Mouse (Mus musculus) CH12.LX (cell line): ENCODE data around the gene Dab1. TPM values are rescaled to one million over a fixed set of nuclear protein-coding genes. Genes with fewer than 3 reads are reported as not detected.

Source experiments
- DNase-seq: peaks from one replicate; pipeline ENCODE4 v3.0.0-alpha.2; 2013; ENCODE audit errors: extremely low read depth
- H3K27ac ChIP-seq: 2 replicates; pipeline ENCODE4 v1.5.1; 2012; ENCODE audit warnings: low read depth, mild to moderate bottlenecking, control low read depth, moderate library complexity; ENCODE audit not compliant: insufficient read depth
- H3K27me3 ChIP-seq: replicated peaks from 2 replicates; pipeline ENCODE3; 2012; ENCODE audit warnings: inconsistent platforms
- H3K36me3 ChIP-seq, 2 experiments: replicated peaks in 1 of 2; 2 replicates each; pipeline versions ENCODE3 to v1.6.1; 2012; ENCODE audit warnings: inconsistent platforms in 1 of 2, low read length in 1 of 2, mild to moderate bottlenecking in 1 of 2, mixed read lengths in 1 of 2, moderate library complexity in 1 of 2; ENCODE audit not compliant: control insufficient read depth in 1 of 2, insufficient read depth in 1 of 2
- H3K4me1 ChIP-seq, 2 experiments: 2 replicates each; pipeline ENCODE4 v1.6.1; 2012; ENCODE audit warnings: inconsistent platforms in 1 of 2, moderate library complexity in 1 of 2; ENCODE audit not compliant: insufficient read depth in 2 of 2, control insufficient read depth in 1 of 2
- H3K4me2 ChIP-seq: 2 replicates; pipeline ENCODE4 v1.6.1; 2012; ENCODE audit warnings: low read depth, mild to moderate bottlenecking, control low read depth; ENCODE audit not compliant: poor library complexity, insufficient read depth, severe bottlenecking
- H3K4me3 ChIP-seq, 3 experiments: fragments of 150-350 bp in 1 of 3; sonication (generic) in 1 of 3; replicated peaks in 1 of 3; 2 replicates each; pipeline versions ENCODE3 to v1.5.1; 2011 to 2012; ENCODE audit warnings: low read depth in 2 of 3, low read length in 2 of 3, mild to moderate bottlenecking in 2 of 3, moderate library complexity in 2 of 3, control low read depth in 1 of 3, improper control_type of control experiment in 1 of 3, inconsistent platforms in 1 of 3, mixed read lengths in 1 of 3; ENCODE audit not compliant: poor library complexity in 1 of 3
- H3K79me2 ChIP-seq: replicated peaks from 2 replicates; pipeline ENCODE4 v1.6.1; 2012; ENCODE audit warnings: mild to moderate bottlenecking, moderate library complexity; ENCODE audit not compliant: control insufficient read depth, poor library complexity, insufficient read depth, severe bottlenecking; ENCODE audit errors: extremely low read depth
- H3K9ac ChIP-seq: 2 replicates; pipeline ENCODE4 v1.6.1; 2012; ENCODE audit warnings: low read depth, mild to moderate bottlenecking, control low read depth, moderate library complexity; ENCODE audit not compliant: insufficient read depth
- H3K9me3 ChIP-seq: replicated peaks from 2 replicates; pipeline ENCODE3; 2012; ENCODE audit warnings: low read length, inconsistent platforms, mixed read lengths
- BHLHE40 ChIP-seq: IDR thresholded peaks from 2 replicates; pipeline ENCODE4 v1.6.1; 2011; ENCODE audit warnings: mild to moderate bottlenecking, low read depth, low read length, improper control_type of control experiment
- E2F4 ChIP-seq: IDR thresholded peaks from 2 replicates; pipeline ENCODE4 v1.6.1; 2011; ENCODE audit warnings: low read depth, low read length, improper control_type of control experiment; ENCODE audit not compliant: insufficient replicate concordance
- ELF1 ChIP-seq: IDR thresholded peaks from 2 replicates; pipeline ENCODE4 v1.6.1; 2014; ENCODE audit warnings: low read depth, mild to moderate bottlenecking, inconsistent platforms, low read length, improper control_type of control experiment
- ETS1 ChIP-seq: conservative IDR thresholded peaks from 2 replicates; pipeline ENCODE4 v1.6.1; 2012; ENCODE audit warnings: low read depth, mild to moderate bottlenecking, inconsistent platforms, low read length, improper control_type of control experiment, moderate library complexity
- GABPA ChIP-seq: IDR thresholded peaks from 2 replicates; pipeline ENCODE4 v1.6.1; 2012; ENCODE audit warnings: low read depth, low read length, improper control_type of control experiment, inconsistent platforms; ENCODE audit not compliant: insufficient replicate concordance
- HCFC1 ChIP-seq: IDR thresholded peaks from 2 replicates; pipeline ENCODE4 v1.6.1; 2012; ENCODE audit warnings: low read depth, mild to moderate bottlenecking, inconsistent platforms, low read length, improper control_type of control experiment
- JUN ChIP-seq: IDR thresholded peaks from 2 replicates; pipeline ENCODE4 v1.6.1; 2011; ENCODE audit warnings: low read depth, mild to moderate bottlenecking, low read length, improper control_type of control experiment, moderate library complexity; ENCODE audit not compliant: insufficient read depth
- JUND ChIP-seq: conservative IDR thresholded peaks from 2 replicates; pipeline ENCODE4 v1.6.1; 2011; ENCODE audit warnings: low read depth, low read length, improper control_type of control experiment
- KAT2A ChIP-seq: IDR thresholded peaks from 2 replicates; pipeline ENCODE4 v1.6.1; 2012; ENCODE audit warnings: low read length, improper control_type of control experiment, inconsistent platforms; ENCODE audit not compliant: insufficient replicate concordance
- MAFK ChIP-seq: IDR thresholded peaks from 2 replicates; pipeline ENCODE4 v1.6.1; 2011; ENCODE audit warnings: low read length, improper control_type of control experiment; ENCODE audit not compliant: insufficient replicate concordance
- MYC ChIP-seq: IDR thresholded peaks from 2 replicates; pipeline ENCODE4 v1.6.1; 2011; ENCODE audit warnings: low read depth, mild to moderate bottlenecking, improper control_type of control experiment, low read length
- RCOR1 ChIP-seq: conservative IDR thresholded peaks from 2 replicates; pipeline ENCODE4 v1.6.1; 2012; ENCODE audit warnings: low read depth, mild to moderate bottlenecking, inconsistent platforms, low read length, improper control_type of control experiment
- SMC3 ChIP-seq: IDR thresholded peaks from 2 replicates; pipeline ENCODE4 v1.6.1; 2011; ENCODE audit warnings: low read depth, low read length, improper control_type of control experiment
- TCF12 ChIP-seq: IDR thresholded peaks from 2 replicates; pipeline ENCODE4 v1.6.1; 2014; ENCODE audit warnings: low read depth, mild to moderate bottlenecking, inconsistent platforms, low read length, improper control_type of control experiment
- USF2 ChIP-seq: conservative IDR thresholded peaks from 2 replicates; pipeline ENCODE4 v1.6.1; 2011; ENCODE audit warnings: low read depth, low read length, improper control_type of control experiment
- ZKSCAN1 ChIP-seq: IDR thresholded peaks from 2 replicates; pipeline ENCODE4 v1.6.1; 2012; ENCODE audit warnings: low read depth, inconsistent platforms, low read length, improper control_type of control experiment, borderline replicate concordance
- dilution Hi-C: fragments of 300-500 bp; cut with MboI; formaldehyde crosslinking; loops from 2 replicates; pipeline ENCODE4 v1.14.3; 2020; ENCODE audit warnings: low sequenced_read_pairs; ENCODE audit not compliant: extremely low pct_unique_long_range_greater_than_20kb, extremely low pct_ligation_motif_present
- in situ Hi-C: fragments of 300-500 bp; cut with MboI; formaldehyde crosslinking; loops from 3 replicates; pipeline ENCODE4 v1.14.3; 2019; ENCODE audit warnings: low sequenced_read_pairs, low pct_ligation_motif_present, low pct_unique_long_range_greater_than_20kb, mixed read lengths
- polyA plus RNA-seq: library from polyadenylated mRNA; unstranded; fragments of >175 nt; gene quantifications from 2 replicates; pipeline ENCODE4 v1.2.1, GENCODE M21; 2012; ENCODE audit warnings: low read depth; ENCODE audit not compliant: insufficient read length
- total RNA-seq, 2 experiments: library from RNA; depleted of rRNA; stranded (reverse); fragments of 300-350 nt in 1 of 2; fragments of >200 nt in 1 of 2; gene quantifications; 2 replicates each; pipeline ENCODE4 v1.2.3; 2012 to 2014

Gene Dab1
- total and polyA plus RNA-seq, 3 experiments: not detected

DNA sequence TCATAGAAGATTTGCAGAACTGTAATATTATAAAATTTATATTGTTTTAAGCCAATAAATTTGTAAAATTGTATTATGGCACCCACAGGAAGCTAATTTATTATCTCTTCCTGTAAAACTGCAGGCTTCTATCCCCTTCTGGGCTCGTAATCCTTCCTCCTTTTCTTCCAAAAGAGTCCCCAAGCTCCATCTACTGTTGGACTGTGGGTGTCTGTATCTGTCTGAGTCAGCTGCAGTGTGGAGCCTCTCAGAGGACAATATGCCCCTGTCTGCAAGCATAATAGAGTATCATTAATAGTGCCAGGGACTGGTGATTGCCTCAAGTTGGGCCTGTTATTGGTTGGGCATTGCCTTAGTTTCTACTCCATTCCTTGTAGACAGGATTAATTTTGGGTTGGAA, 503.2 kb downstream of the Dab1 start:
- dilution Hi-C loops: no loop called here
- Histone ChIP-seq H3K36me3 (no peaks in the 10 kb centered on the region), H3K4me1 (no peaks in the 10 kb centered on the region), H3K9me3 (peaks cover 73% of the 10 kb centered on the region), H3K27me3 (no peaks in the 10 kb centered on the region), H3K4me3 (no peak overlapping the region), H3K9ac (no peak overlapping the region), H3K79me2 (no peaks in the 10 kb centered on the region), H3K4me2 (no peak overlapping the region), H3K27ac (no peak overlapping the region)
- TF ChIP-seq E2F4: no peak
- TF ChIP-seq ETS1: no peak
- TF ChIP-seq BHLHE40: no peak
- TF ChIP-seq JUN: no peak
- no peak for DNase-seq
- in situ Hi-C loops: no loop called here

DNA sequence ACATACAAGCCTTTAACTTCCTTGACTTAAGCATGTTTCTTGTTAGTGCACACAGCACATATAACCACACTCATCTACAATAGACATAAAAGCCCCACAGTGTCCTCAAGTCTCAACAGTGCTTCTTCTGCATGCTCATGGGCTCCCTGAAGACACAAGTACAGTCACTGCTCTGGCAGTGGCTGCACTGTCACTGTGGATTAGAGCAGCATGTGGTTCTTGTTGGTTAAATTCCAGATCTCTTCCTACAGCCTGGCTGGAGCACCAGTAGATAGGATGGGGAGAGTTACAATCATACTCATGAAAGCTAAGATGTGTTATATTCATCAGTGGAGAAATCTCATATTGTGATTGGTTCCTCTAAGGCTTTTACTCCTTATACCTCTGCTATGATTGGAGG, 534.5 kb downstream of the Dab1 start:
- Histone ChIP-seq H3K36me3 (no peaks in the 10 kb centered on the region), H3K4me1 (no peaks in the 10 kb centered on the region), H3K27me3 (no peaks in the 10 kb centered on the region), H3K9ac (no peak overlapping the region), H3K4me2 (no peak overlapping the region), H3K4me3 (no peak overlapping the region), H3K9me3 (peaks cover 54% of the 10 kb centered on the region), H3K79me2 (no peaks in the 10 kb centered on the region), H3K27ac (no peak overlapping the region)
- dilution Hi-C loops: no loop called here
- TF ChIP-seq TCF12 (no peak), GABPA (no peak), USF2 (no peak), MYC (no peak)
- no peak for DNase-seq
- in situ Hi-C loops: no loop called here

- H3K79me2 ChIP-seq: no peaks in the 10 kb centered on the region
- no peaks in the 10 kb centered on the region for H3K4me1 ChIP-seq
- no peaks in the 10 kb centered on the region for H3K27me3 ChIP-seq
- no peaks in the 10 kb centered on the region for H3K36me3 ChIP-seq
- in situ Hi-C loops (no loop called here), dilution Hi-C loops (no loop called here)
- no peak for TF ChIP-seq MAFK
- no peak for TF ChIP-seq RCOR1
- no peak for TF ChIP-seq ETS1
- no peak for TF ChIP-seq KAT2A
- no peak for TF ChIP-seq ZKSCAN1
- no peak for TF ChIP-seq JUND
- no peak for TF ChIP-seq HCFC1
- TF ChIP-seq BHLHE40: no peak
- TF ChIP-seq USF2: no peak
- TF ChIP-seq SMC3: no peak
- no peak for TF ChIP-seq ELF1
- no peak overlapping the region for H3K9ac ChIP-seq
- peaks cover 59% of the 10 kb centered on the region for H3K9me3 ChIP-seq
- DNase-seq: no peak
- H3K4me3 ChIP-seq: no peak overlapping the region
- no peak overlapping the region for H3K27ac ChIP-seq
- H3K4me2 ChIP-seq: no peak overlapping the region
Observed at GRCm38 (mm10) chr4:104178067-104178466, 558.9 kb downstream of the Dab1 start.
